Mouse (Mus musculus): Measurements from ENCODE around the gene Mrpl21. TPM values are rescaled to one million over a fixed set of nuclear protein-coding genes. Genes with fewer than 3 reads are reported as not detected.

The Mrpl21 gene
- 51.2 TPM for polyA plus RNA-seq (2014; fragmentation: Illumina TruSeq; extraction: RNeasy Lipid Tissue Mini Kit (QIAGEN cat#74804); ENCODE audit: insufficient read depth, low read depth, low replicate concordance)

DNA sequence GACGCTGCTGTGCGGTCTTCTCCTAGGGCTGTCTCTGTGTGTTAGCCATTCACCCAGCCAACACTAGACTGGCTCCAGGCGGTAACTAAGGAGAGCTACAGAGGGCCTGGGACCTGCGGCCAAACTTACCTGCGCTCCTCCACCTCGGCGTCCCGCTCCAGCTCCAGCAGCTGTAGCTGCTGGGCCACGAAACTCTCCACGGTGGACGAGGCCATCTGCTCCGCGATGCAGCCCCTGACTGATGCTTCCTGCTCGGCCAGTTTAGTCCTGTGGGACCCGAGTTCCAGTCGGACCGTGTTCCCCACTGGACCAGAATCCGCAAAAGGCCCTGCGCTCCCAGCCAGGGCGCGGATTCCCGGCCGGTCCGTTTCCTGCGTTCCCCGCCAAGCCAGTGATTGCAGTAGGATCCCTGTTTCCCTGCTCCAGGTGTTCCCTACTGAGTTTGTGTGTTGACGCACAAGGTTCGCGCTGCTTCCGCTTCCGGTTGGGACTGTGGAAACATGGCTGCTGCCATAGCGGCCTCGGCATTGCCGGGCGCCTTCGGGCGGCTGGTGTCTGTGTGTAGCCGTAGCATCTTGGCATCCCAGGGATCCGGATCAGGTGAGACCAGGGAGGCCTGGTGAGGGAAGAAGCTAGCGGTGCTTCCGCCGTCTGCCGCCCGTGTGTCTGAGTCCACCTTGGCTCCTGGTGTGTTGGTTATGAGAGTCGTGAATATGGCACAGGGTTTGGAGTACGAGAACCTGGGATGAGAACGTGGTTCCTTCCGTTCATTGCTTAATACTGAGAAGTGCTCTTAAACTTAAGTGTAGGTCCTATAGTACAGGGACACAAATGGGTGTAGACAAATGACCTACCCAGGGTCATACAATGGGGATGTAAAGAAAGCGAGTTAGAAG is at the start of gene Mrpl21, which contains the start of gene Ighmbp2:
TSS of gene Mrpl21 (plus strand) at position 330 of the 896 bp plus-strand sequence.
TSS of gene Ighmbp2 (minus strand) at position 446 of the 896 bp plus-strand sequence.

DNA sequence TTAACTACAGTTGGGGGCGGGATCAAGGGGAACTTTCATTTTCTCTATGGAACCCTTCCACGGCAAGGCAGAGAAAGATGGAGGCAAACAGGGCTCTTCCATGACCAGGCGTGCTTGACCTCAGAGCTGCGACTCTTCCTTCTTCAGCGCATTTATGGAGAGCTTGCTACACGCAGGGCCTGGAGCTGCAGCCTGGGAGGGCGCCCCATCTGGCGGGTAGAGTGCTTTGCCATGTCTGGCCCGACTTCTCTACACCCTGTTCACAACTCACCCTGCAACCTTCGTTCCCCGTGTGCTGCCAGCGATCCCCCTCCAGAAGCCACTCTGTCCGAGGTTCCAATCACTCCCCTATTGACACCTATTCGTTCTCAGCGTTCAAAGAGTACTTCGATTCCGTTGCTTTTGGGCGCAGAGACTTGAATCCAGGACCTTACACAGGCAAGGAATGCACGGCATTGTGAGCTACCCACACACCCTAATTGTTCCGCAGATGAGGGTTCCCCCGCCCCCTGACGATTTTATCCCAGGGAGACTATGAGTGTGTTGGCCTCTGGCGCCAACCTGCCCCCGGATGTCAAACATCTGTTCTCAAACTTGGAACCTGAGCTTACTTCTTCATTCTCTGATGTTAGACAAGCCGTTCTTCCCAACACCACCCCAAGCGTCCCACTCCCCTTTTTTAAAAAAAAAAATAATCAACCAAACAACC is 39.7 kb downstream of the Mrpl21 start, which contains the start of gene Cpt1a:
TSS of gene Cpt1a (plus strand) at position 74 of the 709 bp plus-strand sequence.

Other genes with a start within 250 kb of the Mrpl21 start
- gene Ighmbp2, start 116 bp downstream of the Mrpl21 start, polyA plus RNA-seq (2014; fragmentation: Illumina TruSeq; extraction: RNeasy Lipid Tissue Mini Kit (QIAGEN cat#74804); ENCODE audit: insufficient read depth, low read depth, low replicate concordance): 2.6 TPM
- 23.4 TPM for gene Cpt1a, start 39.4 kb downstream of the Mrpl21 start, polyA plus RNA-seq (2014; fragmentation: Illumina TruSeq; extraction: RNeasy Lipid Tissue Mini Kit (QIAGEN cat#74804); ENCODE audit: insufficient read depth, low read depth, low replicate concordance)
- 0.37 TPM for gene Tesmin, start 106.0 kb downstream of the Mrpl21 start, polyA plus RNA-seq (2014; fragmentation: Illumina TruSeq; extraction: RNeasy Lipid Tissue Mini Kit (QIAGEN cat#74804); ENCODE audit: insufficient read depth, low read depth, low replicate concordance)
- 7.6 TPM for gene Gal, start 131.6 kb downstream of the Mrpl21 start, polyA plus RNA-seq (2014; fragmentation: Illumina TruSeq; extraction: RNeasy Lipid Tissue Mini Kit (QIAGEN cat#74804); ENCODE audit: insufficient read depth, low read depth, low replicate concordance)

All from lung, adult 10 weeks (tissue).